Mouse (Mus musculus) layer of hippocampus, adult 2 months (tissue): ENCODE measurements around the gene Arl15. TPM values are rescaled to one million over a fixed set of nuclear protein-coding genes. Genes with fewer than 3 reads are reported as not detected.

Experiments
- DNase-seq, 2 experiments: peaks; one replicate each; pipeline ENCODE4 v3.0.0; 2022; ENCODE audit warnings: low spot score in 2 of 2
- H3K27ac ChIP-seq: fragments of 200-600 bp; 2 replicates; pipeline ENCODE4 v1.8.1; 2022
- H3K4me3 ChIP-seq: fragments of 200-600 bp; 2 replicates; pipeline ENCODE4 v1.8.1; 2022; ENCODE audit warnings: mild to moderate bottlenecking
- CTCF ChIP-seq: fragments of 200-600 bp; conservative IDR thresholded peaks from 2 replicates; pipeline ENCODE4 v1.8.1; 2022; ENCODE audit warnings: antibody characterized with exemption, mild to moderate bottlenecking, moderate library complexity
- long read RNA-seq, 2 experiments: library from polyadenylated mRNA; stranded (forward); transcript quantifications; one replicate each; pipeline ENCODE4 v2.0.0; 2021; ENCODE audit warnings: borderline mapping rate in 2 of 2
- total RNA-seq, 2 experiments: library from RNA; stranded (reverse); gene quantifications; 2 replicates each; pipeline ENCODE4 v1.2.3; 2021

Gene Arl15
- total RNA-seq: 10 to 100 TPM; 61.7 to 67.0 TPM
- long read RNA-seq, experiment 1, partial matches to known transcripts: 0 of 27 reads
- long read RNA-seq, experiment 1, other reads (novel, unspliced or antisense): 27 of 27 reads
- long read RNA-seq, experiment 2, partial matches to known transcripts: 0 of 28 reads
- long read RNA-seq, experiment 2, other reads (novel, unspliced or antisense): 26 of 28 reads

GRCm38 (mm10) chr13:113794039-113794704, at the start of gene Arl15:
Gene Arl15, plus strand, starts transcription at chr13:113794505.
- peak; percentile 96 to 98 for DNase-seq
- TF ChIP-seq CTCF: peak; percentile 71
- H3K27ac ChIP-seq: peak within 1 kb of the TSS; percentile 98

DNA sequence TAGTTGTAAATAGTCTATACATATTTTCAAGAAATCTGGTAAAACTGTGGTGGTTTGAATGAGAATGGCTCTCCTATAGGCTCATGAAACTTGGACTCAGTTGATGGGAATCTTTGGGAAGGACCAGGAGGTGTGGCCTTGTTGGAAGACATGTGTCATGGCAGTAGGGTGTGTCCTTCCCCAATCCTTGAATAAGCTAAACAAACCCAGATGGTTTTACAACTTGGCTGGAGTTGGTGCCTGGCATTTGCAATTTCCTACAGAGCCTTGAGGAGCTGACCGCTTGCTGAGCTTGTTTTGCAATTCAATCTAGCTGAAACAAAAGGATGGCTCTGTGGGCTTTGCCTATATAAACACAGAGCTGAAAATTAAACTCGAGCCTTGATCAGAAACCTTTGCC, 49.0 kb upstream of the Arl15 start:
- Histone ChIP-seq H3K27ac (no peak overlapping the region), H3K4me3 (no peak overlapping the region)
- TF ChIP-seq CTCF: no peak
- no peak for DNase-seq

More at GRCm38 (mm10) chr13:113794039-113794704, at the start of gene Arl15:
- H3K4me3 ChIP-seq: peak within 1 kb of the TSS; percentile 64

DNA sequence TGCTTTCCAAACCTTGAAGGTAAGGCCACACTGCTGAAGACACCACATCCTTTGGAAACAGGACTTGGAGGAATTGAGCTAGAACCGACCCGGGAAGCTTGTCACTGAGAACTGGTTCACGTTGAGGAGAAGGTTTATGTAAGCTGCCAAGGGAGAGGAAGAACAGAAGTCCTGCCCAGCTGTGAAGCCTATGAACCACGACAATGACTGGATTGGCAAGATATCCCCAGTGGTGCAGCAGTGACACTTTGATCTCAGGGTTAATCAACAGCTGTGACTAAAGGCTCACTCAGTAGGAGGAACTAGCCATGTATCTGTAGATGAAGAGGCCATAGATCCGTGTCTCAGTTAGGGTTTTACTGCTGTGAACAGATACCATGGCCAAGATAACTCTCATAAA, 43.5 kb upstream of the Arl15 start:
- Histone ChIP-seq H3K27ac (no peak overlapping the region), H3K4me3 (no peak overlapping the region)
- DNase-seq: no peak
- no peak for TF ChIP-seq CTCF

- DNase-seq: no peak
- TF ChIP-seq CTCF: no peak
- Histone ChIP-seq H3K27ac (no peak overlapping the region), H3K4me3 (no peak overlapping the region)
These were observed 39.3 kb upstream of the Arl15 start for GRCm38 (mm10) chr13:113754731-113755689.

DNA sequence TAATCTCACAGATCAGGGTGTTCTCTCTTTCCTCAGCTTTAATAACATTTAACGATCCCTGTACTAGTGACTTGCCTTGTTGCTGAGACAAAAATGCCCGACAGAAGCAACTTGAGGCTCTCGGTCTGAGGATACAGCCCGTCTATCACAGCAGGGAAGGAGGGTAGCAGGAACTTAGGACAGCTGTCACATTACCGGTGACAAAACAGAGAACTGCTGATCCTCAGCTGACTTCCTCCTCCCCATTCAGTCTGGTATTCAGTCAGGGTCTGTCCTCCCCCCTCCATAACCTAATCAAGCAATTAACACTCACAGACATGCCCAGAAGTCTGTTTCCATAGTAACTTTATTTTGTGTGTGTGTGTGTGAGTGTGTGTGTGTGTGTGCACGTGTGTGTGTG, 38.5 kb upstream of the Arl15 start:
- DNase-seq: no peak
- Histone ChIP-seq H3K4me3 (no peak overlapping the region), H3K27ac (no peak overlapping the region)
- no peak for TF ChIP-seq CTCF

- H3K27ac ChIP-seq: no peak overlapping the region
- H3K4me3 ChIP-seq: no peak overlapping the region
- TF ChIP-seq CTCF: no peak
- no peak for DNase-seq
These were observed 32.6 kb upstream of the Arl15 start for GRCm38 (mm10) chr13:113761717-113762116.

- DNase-seq: no peak
- no peak for TF ChIP-seq CTCF
- H3K27ac ChIP-seq: no peak overlapping the region
- no peak overlapping the region for H3K4me3 ChIP-seq
These were observed 31.4 kb upstream of the Arl15 start for GRCm38 (mm10) chr13:113762766-113763516.

- TF ChIP-seq CTCF: no peak
- no peak for DNase-seq
- no peak overlapping the region for H3K4me3 ChIP-seq
- no peak overlapping the region for H3K27ac ChIP-seq
These were observed 28.9 kb upstream of the Arl15 start for GRCm38 (mm10) chr13:113765411-113765810.

DNA sequence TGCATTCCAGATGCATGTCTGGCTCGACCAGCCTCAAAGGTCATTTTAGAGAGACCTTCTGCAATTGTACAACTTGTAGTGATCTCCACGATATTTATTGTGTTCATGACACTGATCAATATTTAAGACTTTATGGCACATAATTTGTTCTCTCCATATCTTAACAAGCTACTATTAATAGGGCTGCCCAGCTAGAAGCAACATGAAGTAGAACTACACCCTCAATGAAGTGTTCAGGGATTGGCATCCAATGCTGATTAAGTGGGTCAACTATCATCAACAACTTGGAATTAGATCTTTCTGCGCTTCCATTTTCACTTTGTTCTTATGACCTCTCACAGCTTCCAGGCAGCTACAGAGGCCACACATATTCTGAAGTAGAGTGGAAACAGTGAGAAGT, 24.5 kb upstream of the Arl15 start:
- Histone ChIP-seq H3K27ac (no peak overlapping the region), H3K4me3 (no peak overlapping the region)
- TF ChIP-seq CTCF: no peak
- no peak for DNase-seq

DNA sequence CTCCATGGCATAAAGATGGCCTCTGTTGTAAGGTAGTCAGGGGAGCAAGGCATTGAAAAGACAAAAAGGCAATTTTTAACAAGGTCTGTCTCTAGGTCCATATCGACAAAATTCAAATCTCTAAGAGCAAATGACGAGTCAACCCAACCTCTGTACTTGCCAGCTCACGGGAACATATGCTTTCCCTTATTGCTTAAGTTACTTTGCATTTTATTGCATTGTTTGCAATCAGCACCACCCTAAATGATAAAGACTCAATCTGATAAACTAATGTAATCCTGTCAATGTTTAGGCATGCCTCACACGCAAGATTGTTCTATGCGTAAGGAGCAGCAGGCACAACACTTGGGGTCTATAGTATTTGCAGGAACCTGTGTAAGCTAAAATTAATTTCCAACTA, 24.0 kb upstream of the Arl15 start:
- no peak overlapping the region for H3K27ac ChIP-seq
- no peak for DNase-seq
- H3K4me3 ChIP-seq: no peak overlapping the region
- no peak for TF ChIP-seq CTCF

GRCm38 (mm10) chr13:113771340-113771739, 23.0 kb upstream of the Arl15 start:
- no peak for TF ChIP-seq CTCF
- no peak for DNase-seq
- no peak overlapping the region for H3K27ac ChIP-seq

DNA sequence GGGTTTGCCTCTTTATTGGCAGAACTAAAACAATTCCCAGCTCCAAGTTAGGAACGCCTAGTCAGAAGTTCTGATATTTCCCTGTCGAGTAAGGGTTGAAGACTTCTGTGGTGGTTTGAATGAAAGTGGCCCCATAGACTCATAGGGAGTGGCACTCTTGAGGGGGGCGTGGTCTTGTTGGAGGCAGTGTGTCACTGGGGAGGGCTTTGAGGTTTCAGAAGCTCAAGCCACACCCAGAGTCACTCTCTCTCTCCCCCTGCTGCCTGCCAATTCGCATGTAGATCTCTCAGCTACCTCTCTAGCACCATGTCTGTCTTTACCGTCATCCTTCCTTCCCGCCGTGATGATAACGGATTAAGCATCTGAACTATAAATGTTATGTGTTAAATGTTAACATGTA, 19.5 kb upstream of the Arl15 start:
- Histone ChIP-seq H3K4me3 (no peak overlapping the region), H3K27ac (no peak overlapping the region)
- DNase-seq: no peak
- no peak for TF ChIP-seq CTCF

More at GRCm38 (mm10) chr13:113771340-113771739, 23.0 kb upstream of the Arl15 start:
- H3K4me3 ChIP-seq: no peak overlapping the region
